Mouse (Mus musculus): ENCODE data around the gene Slc35c2.

- TF ChIP-seq CTCF (IDR thresholded peaks at IDR 0.05; ENCODE audit: low read depth, low read length) (no peak), POLR2A (IDR thresholded peaks at IDR 0.05; ENCODE audit: extremely low read depth, insufficient read depth, low read length) (no peak)
Measured at GRCm38 (mm10) chr2:165286361-165287201, 1.1 kb downstream of the Slc35c2 start.

All from liver, adult 2 months (tissue).